Mouse (Mus musculus): Measurements from ENCODE around the gene Tln2. TPM values are rescaled to one million over a fixed set of nuclear protein-coding genes. Genes with fewer than 3 reads are reported as not detected.

Gene Tln2
- 1 to 10 TPM; 1.4 to 3.9 TPM for total RNA-seq (2023)

DNA sequence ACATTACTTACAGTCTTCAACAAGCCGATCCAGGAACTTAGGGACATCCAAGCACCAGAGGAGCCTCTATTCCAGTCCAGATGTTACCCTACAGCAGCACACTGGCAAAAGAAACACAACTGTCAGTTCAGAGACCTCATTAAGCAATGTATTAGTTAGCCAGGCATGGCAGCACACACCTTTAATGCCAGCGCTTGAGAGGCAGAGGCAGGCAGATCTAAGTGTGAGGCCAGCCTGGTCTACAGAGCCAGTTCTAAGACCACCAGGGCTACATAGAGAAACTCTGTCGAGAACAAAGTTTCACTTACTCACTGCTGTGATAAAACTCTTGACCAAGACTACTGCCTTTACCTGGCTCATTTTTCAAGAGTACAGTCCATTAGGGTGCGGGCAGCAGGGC lies at the start of gene Tln2:
Gene Tln2, minus strand, starts transcription at position 101 of the 400 bp plus-strand sequence.

Other genes with a start within 250 kb of the Tln2 start
- gene C2cd4b, start 199.7 kb upstream of the Tln2 start, total RNA-seq (2023): not detected